Mouse (Mus musculus) spleen, adult 12 weeks (tissue): ENCODE results near the gene Slc16a13.

Source experiments
- DNase-seq: peaks from one replicate; pipeline ENCODE4 v3.0.0; 2022; ENCODE audit warnings: low spot score

Slc16a13 gene

GRCm38 (mm10) chr11:70220731-70221602 is at the start of gene Slc16a13:
Gene Slc16a13 (minus strand): TSS chr11:70221064.
- DNase-seq: peak; percentile 80

- no peak for DNase-seq
These were observed 45.5 kb upstream of the Slc16a13 start for GRCm38 (mm10) chr11:70266405-70266804.

DNA sequence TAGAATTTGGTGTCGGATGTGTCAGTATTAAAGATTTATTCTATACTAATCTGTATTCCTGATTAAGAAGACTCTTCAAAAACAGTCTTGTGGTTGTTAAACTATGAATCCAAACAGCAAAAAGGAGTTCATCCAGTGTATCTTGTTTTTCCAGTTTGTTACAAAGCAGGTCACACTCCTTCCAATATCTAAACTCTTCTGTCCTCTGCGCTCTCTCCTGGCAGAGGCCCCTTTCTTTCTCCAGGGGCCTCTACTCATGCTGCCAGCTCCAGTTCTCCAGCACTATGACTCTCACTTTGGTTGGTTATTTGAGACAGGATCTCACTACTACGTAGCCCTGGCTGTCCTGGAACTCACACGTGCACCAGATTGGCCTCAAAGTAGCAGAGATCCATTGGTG is 45.0 kb upstream of the Slc16a13 start:
- DNase-seq: no peak

- no peak for DNase-seq
These were observed 44.4 kb upstream of the Slc16a13 start for GRCm38 (mm10) chr11:70265252-70265651.

DNA sequence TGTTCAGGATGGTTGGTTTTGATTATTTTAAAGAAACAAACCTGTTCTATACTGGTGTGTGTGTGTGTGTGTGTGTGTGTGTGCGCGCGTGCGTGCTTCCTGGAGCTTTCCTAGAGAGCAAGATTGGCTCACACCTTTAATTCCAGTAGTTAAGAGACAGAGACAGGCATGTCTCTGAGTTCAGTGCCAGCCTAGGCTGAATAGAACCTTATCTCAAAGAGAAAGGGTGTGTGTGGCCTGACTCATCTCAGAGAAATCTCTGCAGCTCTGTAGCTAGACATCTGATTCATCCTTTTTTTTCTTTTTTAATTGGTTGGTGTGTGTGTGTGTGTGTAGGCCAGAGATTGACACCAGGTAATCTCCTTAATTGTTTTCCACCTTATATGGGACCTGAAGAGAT is 38.2 kb upstream of the Slc16a13 start:
- DNase-seq: no peak

DNA sequence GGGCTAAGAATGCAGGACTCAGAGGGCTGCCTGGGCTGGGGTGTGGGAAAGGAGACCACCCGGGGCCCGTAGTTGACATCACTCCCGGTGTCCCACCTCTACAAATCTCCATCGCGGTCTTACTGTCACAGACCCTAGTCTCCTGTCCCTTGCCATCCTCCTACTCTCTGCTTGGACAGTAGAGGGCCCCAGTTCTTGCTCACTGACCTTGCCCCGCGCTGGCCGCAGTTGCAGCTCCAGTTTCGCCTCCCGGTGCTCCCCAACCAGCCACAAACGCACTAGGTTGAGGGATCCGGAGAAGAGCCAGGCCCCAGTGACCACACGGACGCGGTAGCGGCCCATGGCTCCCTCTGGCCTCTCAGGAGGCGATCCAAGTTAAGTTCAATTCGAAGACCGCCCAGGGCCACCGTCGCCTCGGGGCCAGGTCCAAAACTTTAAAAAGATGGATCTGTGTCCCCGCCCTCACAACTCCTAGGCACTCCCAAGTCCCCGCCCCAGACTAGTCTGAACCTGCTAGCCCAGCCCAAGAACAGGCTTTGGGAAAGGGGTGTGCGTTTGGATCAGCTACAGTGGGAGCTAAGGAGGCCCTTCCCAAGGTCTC is 34.2 kb upstream of the Slc16a13 start, which contains the start of gene Alox12:
Gene Alox12 (minus strand): TSS at position 423 of the 601 bp plus-strand sequence.
- DNase-seq: no peak

DNA sequence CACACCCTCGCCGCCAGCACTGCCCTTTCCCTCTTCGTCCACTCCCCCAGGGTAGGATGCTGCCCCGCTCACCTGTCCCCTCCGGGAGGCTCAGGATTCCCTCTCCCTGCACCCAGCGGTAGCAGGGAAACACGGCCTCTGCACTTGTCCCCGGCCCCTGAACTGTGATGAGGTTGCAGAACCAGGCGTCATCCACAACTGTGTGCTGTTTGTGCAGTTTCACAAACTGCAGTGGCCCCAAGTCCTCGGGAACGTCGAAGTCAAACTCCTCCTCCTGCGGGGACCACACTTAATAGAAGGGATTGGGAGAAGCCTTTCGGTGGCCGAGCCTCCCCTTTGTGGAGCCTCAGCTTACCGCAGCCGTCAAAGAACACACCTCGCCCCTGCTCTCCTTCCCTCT is 33.5 kb upstream of the Slc16a13 start:
- no peak for DNase-seq

- DNase-seq: no peak
These were observed 31.0 kb upstream of the Slc16a13 start for GRCm38 (mm10) chr11:70251853-70252252.

- DNase-seq: no peak
These were observed 29.3 kb upstream of the Slc16a13 start for GRCm38 (mm10) chr11:70250150-70250549.

GRCm38 (mm10) chr11:70247136-70247845 is 26.4 kb upstream of the Slc16a13 start:
- DNase-seq: peak; percentile 50

DNA sequence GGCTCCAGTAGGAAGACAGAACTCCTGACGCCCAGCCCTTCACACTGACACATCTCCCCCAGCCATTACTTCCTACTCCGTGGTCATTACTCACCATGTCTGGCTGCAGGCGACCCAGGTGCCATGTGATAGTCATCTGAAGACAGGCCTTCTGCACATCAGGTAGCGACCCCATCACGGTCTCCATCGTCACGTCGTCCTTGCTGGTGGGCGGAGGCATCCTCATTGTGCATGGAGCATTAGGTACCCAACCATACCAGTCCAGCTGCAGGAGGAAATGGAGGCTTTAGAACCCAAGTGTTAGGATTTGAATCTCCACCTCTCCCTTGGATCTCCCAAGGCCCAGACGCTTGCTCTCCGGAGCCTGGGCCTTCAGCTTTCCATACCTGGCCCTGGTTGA is 21.7 kb upstream of the Slc16a13 start:
- DNase-seq: no peak

DNA sequence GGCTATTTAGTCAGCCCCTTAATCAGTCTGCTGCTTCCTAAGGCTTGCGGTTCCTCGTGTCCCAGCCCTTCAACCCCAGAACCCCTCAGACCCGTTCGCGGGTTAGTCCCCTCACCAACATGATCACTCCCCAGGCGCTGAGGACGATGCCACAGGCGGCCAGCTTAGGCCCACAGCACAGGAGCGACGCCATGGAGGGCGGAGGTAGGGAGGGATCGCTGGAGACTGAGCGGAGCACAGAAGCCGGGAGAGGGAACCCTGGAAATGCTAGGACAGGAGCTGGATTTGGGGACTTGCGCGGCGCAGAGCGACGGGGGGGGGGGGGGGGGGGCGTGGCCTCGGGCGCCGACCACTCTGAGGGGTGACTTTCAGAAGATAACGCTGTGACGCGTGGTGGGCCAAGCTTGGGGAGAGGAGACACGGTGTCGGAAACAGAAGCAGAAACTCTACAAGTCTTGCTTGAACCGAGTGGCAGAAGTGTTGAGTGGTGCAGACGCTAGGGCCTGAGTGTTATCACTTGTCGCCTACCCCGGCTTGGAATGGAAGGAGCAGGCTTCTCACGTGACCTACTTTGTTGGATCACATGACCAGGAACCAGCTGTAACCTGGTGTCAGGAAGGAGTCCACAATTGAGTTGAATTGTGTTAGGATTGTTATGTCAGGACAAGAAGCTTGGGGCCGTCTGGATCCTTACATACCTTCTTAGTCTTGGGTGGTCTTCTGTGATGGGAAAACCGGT is 18.8 kb upstream of the Slc16a13 start, which contains the start of the genes Gm21988 and Rnasek:
Gene Gm21988 (minus strand): TSS at position 290 of the 739 bp plus-strand sequence.
Gene Rnasek (minus strand): TSS at position 302 of the 739 bp plus-strand sequence.
- peak; percentile 82 for DNase-seq

DNA sequence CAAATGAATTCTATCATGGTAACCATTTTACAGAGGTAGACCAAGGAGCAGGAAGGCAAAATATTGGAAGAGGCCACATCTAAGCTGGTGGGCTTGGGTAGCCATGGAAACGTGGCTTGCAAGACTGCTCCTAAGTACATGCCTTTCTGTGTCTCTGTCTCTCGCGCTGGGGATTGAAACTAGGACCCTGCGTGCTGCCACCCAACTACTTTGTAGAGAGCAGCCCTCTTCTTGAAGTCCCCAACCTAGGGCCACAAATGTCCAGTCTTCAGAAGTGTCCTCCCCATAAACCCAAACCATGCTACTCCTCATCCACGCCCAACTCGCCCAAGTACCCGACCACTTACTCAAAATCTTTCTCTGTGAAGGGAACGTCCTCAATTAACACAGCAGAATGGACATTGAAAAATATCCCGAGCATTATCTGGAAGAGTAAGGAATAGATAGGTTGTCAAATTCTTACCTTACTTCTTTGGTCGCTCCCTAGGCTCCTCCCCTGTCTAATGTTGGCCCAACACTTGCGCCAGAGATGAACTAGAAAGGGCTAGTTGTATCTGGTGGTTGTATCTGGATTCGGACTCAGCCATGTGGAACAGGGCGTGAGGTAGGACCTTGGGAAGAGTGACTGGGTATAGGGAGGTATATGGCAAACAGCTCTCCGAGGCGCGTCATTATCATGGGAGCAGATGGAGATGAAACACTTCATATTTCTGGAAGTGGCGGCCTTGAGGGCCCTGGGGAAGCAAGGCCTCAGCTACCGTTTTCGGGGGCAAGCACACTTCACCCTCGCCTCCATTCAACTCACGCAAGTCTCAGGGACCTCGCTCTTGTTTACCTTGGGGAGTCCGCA is 18.0 kb upstream of the Slc16a13 start:
- peak; percentile 29 for DNase-seq

DNA sequence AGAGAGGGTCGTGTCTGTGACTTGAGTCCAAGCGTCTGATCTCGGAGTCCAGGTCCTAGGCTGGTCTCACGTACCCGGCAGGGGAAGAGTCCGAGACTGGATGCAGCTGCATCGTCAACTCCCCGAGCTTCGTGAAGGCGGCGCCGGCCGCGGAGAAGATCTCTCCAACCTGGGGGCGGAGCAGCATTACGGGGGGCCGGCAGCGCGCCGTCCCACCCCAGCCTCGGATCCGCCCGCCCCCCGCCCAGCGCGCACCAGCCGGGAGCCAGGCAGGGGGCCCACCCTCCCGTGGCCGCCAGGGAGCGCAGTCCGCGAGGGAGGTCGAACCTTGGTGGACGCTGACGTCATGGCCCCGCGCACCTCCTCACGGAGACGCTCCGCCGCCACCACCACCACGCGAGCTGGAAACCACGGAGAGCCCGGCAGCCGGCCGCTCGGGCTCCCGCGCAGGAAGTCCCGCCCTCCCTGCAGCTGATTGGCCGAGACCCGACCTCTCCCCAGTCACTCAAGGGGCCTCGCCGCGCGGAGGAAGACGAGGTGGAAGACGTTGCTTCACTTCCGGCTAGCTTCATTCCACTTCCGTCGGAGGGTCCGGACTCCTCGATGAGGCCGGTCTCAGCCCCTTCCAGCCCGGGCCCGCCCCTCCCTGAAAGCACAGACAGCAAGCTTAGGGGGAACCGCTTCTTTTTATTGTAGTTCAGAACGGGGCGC is 16.7 kb upstream of the Slc16a13 start, which contains the start of gene 0610010K14Rik:
Gene 0610010K14Rik (minus strand): TSS at position 458 of the 711 bp plus-strand sequence.
- DNase-seq: peak; percentile 93

- DNase-seq: no peak
These were observed 15.9 kb upstream of the Slc16a13 start for GRCm38 (mm10) chr11:70236717-70237116.

DNA sequence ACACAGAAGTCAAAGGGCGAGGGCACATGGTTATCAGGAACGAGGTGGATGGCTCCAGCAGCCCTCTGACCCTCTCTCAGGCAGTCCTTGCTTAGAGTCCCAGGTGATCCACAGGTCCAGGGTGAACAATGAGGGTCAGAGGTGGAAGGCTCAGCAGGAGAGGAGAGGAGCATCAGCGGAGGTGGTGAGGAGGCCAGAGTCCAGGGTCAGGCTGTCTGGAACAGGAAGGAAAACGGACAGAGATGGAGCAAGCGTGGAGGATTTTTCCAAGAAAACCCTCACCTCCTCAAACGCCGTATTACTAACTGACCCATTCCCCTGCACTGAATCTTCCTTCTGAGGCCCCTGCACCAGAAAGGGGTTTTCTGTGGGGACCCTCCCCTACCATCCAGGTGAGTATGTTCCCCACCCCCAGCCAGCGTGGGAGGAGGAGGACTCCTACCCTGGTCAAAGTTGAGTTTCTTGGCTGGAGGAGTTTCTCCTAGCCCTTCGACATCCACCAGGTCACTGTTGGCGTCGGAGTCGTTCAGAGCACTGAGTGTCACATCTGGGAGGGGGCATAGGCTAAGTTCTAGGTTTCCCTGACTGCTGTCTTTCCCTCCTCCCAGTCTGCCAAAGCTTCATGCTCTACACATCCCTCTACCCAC is 14.5 kb upstream of the Slc16a13 start:
- DNase-seq: no peak

DNA sequence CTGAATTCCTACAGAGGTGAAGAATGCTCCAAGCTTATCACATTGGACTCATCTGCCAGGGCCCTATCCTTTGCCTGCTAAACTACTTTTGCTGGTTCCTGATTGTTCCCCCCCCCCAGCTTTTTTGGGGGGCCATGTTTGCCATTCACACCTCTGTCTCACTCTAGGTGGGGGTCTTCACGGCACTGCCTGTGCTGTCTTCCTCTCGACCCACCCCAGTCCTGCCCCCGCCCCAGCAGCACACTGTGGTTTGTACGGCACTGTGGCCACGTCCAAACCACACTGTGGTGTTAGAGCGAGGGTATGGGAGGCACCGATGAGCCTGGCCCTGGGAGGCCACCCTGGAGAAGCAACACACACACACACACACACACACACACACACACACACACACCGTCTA is 13.6 kb upstream of the Slc16a13 start:
- no peak for DNase-seq

DNA sequence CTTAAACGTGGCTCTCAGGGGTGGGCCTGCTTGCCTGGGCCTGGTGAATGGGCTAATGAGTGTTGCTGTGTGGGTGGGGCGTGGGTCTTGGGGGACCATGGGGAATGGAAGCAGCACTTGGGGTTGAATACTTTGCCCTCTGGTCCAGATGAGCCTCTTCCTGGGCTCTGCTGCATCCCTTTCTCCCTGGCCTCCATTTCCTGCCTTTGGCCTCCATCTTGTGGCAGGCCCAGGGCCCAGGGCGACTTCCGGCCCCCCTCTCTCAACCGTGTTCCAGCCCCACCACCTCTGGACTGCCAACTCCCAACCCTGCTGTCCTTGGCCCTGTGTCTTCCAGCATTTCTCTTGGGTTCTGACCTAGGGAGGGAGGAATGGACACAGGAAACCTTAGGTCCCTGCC is 13.2 kb upstream of the Slc16a13 start:
- no peak for DNase-seq

DNA sequence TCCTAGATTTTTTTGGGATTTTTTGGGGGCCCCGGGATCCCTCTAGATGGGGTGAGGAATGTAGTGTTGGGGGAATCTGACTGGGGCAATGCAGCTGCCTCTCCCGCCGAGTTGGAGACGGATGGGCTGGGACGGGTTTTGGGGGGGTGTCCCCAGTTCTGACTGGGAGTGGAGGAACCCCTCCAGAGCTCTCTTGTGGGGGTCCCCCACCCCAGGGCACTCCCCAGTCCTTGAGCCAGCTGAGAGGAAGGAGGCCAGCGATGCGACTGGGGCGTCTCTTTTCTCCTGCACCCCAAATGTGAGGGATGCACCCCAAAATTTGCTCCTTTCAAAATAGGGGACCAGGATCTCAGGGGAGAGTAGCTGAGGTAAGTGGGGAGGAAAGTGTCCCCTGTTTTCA is 12.2 kb upstream of the Slc16a13 start:
- DNase-seq: no peak

- DNase-seq: no peak
These were observed 11.7 kb upstream of the Slc16a13 start for GRCm38 (mm10) chr11:70232546-70232945.
